7 mouse cellular contexts compared by ENCODE assay signal in genomic region chr4:149444964-149445701, GRCm38 (mm10). TPM values are rescaled to one million over a fixed set of nuclear protein-coding genes. Genes with fewer than 3 reads are reported as not detected.
DNase-seq lines count a peak whose midpoint lies in the region; ATAC-seq lines count a peak whose summit lies in the region.

No protein-coding gene starts in this region.

- H3K4me2 ChIP-seq in embryonic facial prominence, embryonic 11.5 days (ENCODE audit: low read depth, low read length), result peak overlapping the region; percentile 53
- peak overlapping the region; percentile 35 for H3K4me2 ChIP-seq in limb, embryonic 11.5 days (ENCODE audit: low read depth, severe bottlenecking)
- peak overlapping the region; percentile 61 for H3K4me2 ChIP-seq in midbrain, embryonic 14.5 days (ENCODE audit: low read length)

- H3K27me3 ChIP-seq in embryonic facial prominence, embryonic 11.5 days (ENCODE audit: control insufficient read depth, insufficient read depth, low read length), result no peaks in the 10 kb centered on the region
- no peaks in the 10 kb centered on the region for H3K27me3 ChIP-seq in limb, embryonic 11.5 days (ENCODE audit: control insufficient read depth, insufficient read depth, low read length)
- no peaks in the 10 kb centered on the region for H3K27me3 ChIP-seq in midbrain, embryonic 14.5 days (ENCODE audit: control insufficient read depth, insufficient read depth, low read length)

- H3K4me1 ChIP-seq in embryonic facial prominence, embryonic 11.5 days (ENCODE audit: control insufficient read depth, insufficient read depth, low read length), result no peaks in the 10 kb centered on the region; the same call in 1 of the 2 replicates
- H3K4me1 ChIP-seq in limb, embryonic 11.5 days (ENCODE audit: control insufficient read depth, insufficient read depth, low read length), result no peaks in the 10 kb centered on the region; the same call in none of the 2 replicates
- H3K4me1 ChIP-seq in midbrain, embryonic 14.5 days (ENCODE audit: control insufficient read depth, insufficient read depth, low read length), result peaks cover 12% of the 10 kb centered on the region

- peak overlapping the region; percentile 87 for H3K27ac ChIP-seq in embryonic facial prominence, embryonic 11.5 days (replicated peaks; ENCODE audit: low read depth, low read length)
- peak overlapping the region; percentile 56 for H3K27ac ChIP-seq in limb, embryonic 11.5 days (replicated peaks; ENCODE audit: low read depth, low read length)
- peak overlapping the region; percentile 94 for H3K27ac ChIP-seq in midbrain, embryonic 14.5 days (replicated peaks; ENCODE audit: low read depth, low read length)

- H3K9ac ChIP-seq in embryonic facial prominence, embryonic 11.5 days (replicated peaks; ENCODE audit: low read length), result peak overlapping the region; percentile 80
- peak overlapping the region; percentile 65 for H3K9ac ChIP-seq in limb, embryonic 11.5 days (ENCODE audit: low read length)
- H3K9ac ChIP-seq in midbrain, embryonic 14.5 days (replicated peaks; ENCODE audit: low read length), result peak overlapping the region; percentile 54

- no peaks in the 10 kb centered on the region for H3K9me3 ChIP-seq in embryonic facial prominence, embryonic 11.5 days (replicated peaks; ENCODE audit: control insufficient read depth, low read length)
- H3K9me3 ChIP-seq in limb, embryonic 11.5 days (ENCODE audit: control insufficient read depth, low read length), result no peaks in the 10 kb centered on the region
- no peaks in the 10 kb centered on the region for H3K9me3 ChIP-seq in midbrain, embryonic 14.5 days (ENCODE audit: control insufficient read depth, low read length)

- peak overlapping the region; percentile 22 for H3K4me3 ChIP-seq in embryonic facial prominence, embryonic 11.5 days (ENCODE audit: low read depth, low read length)
- peak overlapping the region; percentile 2; the same call in 1 of the 2 replicates for H3K4me3 ChIP-seq in limb, embryonic 11.5 days (ENCODE audit: low read depth, low read length)
- peak overlapping the region; percentile 30 for H3K4me3 ChIP-seq in midbrain, embryonic 14.5 days (replicated peaks; ENCODE audit: low read depth, low read length)

- DNase-seq in adrenal gland, postnatal 14 days, result peak; percentile 95
- peak; percentile 98 for DNase-seq in embryonic facial prominence, embryonic 11.5 days (ENCODE audit: low spot score)
- DNase-seq in heart, adult 11 months, result peak; percentile 99
- peak; percentile 89 for DNase-seq in kidney, adult 18-20 months
- DNase-seq in limb, embryonic 11.5 days (ENCODE audit: low spot score), result peak; percentile 96
- peak; percentile 97 for DNase-seq in midbrain, embryonic 14.5 days
- peak; percentile 69 to 72 for DNase-seq in spleen, adult 18-20 months

- peak; percentile 97 for ATAC-seq in embryonic facial prominence, embryonic 11.5 days (replicated peaks; ENCODE audit: insufficient number of reproducible peaks, low FRiP score, low TSS enrichment, low read depth)
- peak; percentile 95 for ATAC-seq in limb, embryonic 11.5 days (ENCODE audit: insufficient number of reproducible peaks, low FRiP score, low TSS enrichment, low read depth)
- ATAC-seq in midbrain, embryonic 14.5 days (ENCODE audit: low FRiP score, low TSS enrichment), result peak; percentile 97

- under 1% methylated on average over 36 of the region's 36 CpGs for WGBS in embryonic facial prominence, embryonic 11.5 days
- WGBS in limb, embryonic 11.5 days, result under 1% methylated on average over 36 of the region's 36 CpGs
- WGBS in midbrain, embryonic 14.5 days, result under 1% methylated on average over 36 of the region's 36 CpGs

- no peaks in the 10 kb centered on the region for H3K36me3 ChIP-seq in embryonic facial prominence, embryonic 11.5 days (replicated peaks; ENCODE audit: control insufficient read depth, insufficient read depth, low read depth, low read length)
- no peaks in the 10 kb centered on the region for H3K36me3 ChIP-seq in limb, embryonic 11.5 days (ENCODE audit: control insufficient read depth, insufficient read depth, low read length)
- no peaks in the 10 kb centered on the region for H3K36me3 ChIP-seq in midbrain, embryonic 14.5 days (ENCODE audit: control insufficient read depth, insufficient read depth, low read length)

RNA-seq across cellular contexts. Expression of gene Rbp7, which starts 9.6 kb away (rescaled TPM):
- 103 and 104 TPM in 2 replicates for total RNA-seq in adrenal gland, postnatal 14 days (2021)
- not detected in 2 replicates for polyA plus RNA-seq in embryonic facial prominence, embryonic 11.5 days (2014; fragmentation: Nextera tagmentation; extraction: Ambion mirVana)
- polyA plus RNA-seq in limb, embryonic 11.5 days (2014; fragmentation: Nextera tagmentation; extraction: Ambion mirVana), result not detected in 2 replicates
- 0.50 TPM in 1 of 2 replicates, not detected in the other for polyA plus RNA-seq in midbrain, embryonic 14.5 days (2014; fragmentation: Nextera tagmentation; extraction: Ambion mirVana)

RNA-seq across cellular contexts. Expression of gene Ube4b, which starts 18.6 kb away (rescaled TPM):
- 63.8 and 78.6 TPM in 2 replicates for total RNA-seq in adrenal gland, postnatal 14 days (2021)
- 54.2 and 54.5 TPM in 2 replicates for polyA plus RNA-seq in embryonic facial prominence, embryonic 11.5 days (2014; fragmentation: Nextera tagmentation; extraction: Ambion mirVana)
- 49.5 and 58.5 TPM in 2 replicates for polyA plus RNA-seq in limb, embryonic 11.5 days (2014; fragmentation: Nextera tagmentation; extraction: Ambion mirVana)
- polyA plus RNA-seq in midbrain, embryonic 14.5 days (2014; fragmentation: Nextera tagmentation; extraction: Ambion mirVana), result 56.8 and 59.1 TPM in 2 replicates

RNA-seq across cellular contexts. Expression of gene Tmem274, which starts 32.0 kb away (rescaled TPM):
- total RNA-seq in adrenal gland, postnatal 14 days (2021), result not detected in 2 replicates
- polyA plus RNA-seq in embryonic facial prominence, embryonic 11.5 days (2014; fragmentation: Nextera tagmentation; extraction: Ambion mirVana), result not detected in 2 replicates
- polyA plus RNA-seq in limb, embryonic 11.5 days (2014; fragmentation: Nextera tagmentation; extraction: Ambion mirVana), result 0.55 TPM in 1 of 2 replicates, not detected in the other
- not detected in 2 replicates for polyA plus RNA-seq in midbrain, embryonic 14.5 days (2014; fragmentation: Nextera tagmentation; extraction: Ambion mirVana)

RNA-seq across cellular contexts. Expression of gene Nmnat1, which starts 39.9 kb away (rescaled TPM):
- total RNA-seq in adrenal gland, postnatal 14 days (2021), result 16.1 and 17.9 TPM in 2 replicates
- 12.2 and 12.3 TPM in 2 replicates for polyA plus RNA-seq in embryonic facial prominence, embryonic 11.5 days (2014; fragmentation: Nextera tagmentation; extraction: Ambion mirVana)
- 15.8 and 16.5 TPM in 2 replicates for polyA plus RNA-seq in limb, embryonic 11.5 days (2014; fragmentation: Nextera tagmentation; extraction: Ambion mirVana)
- 5.6 and 9.4 TPM in 2 replicates for polyA plus RNA-seq in midbrain, embryonic 14.5 days (2014; fragmentation: Nextera tagmentation; extraction: Ambion mirVana)

RNA-seq across cellular contexts. Expression of gene Lzic, which starts 39.9 kb away (rescaled TPM):
- total RNA-seq in adrenal gland, postnatal 14 days (2021), result 32.5 and 35.6 TPM in 2 replicates
- 58.5 and 61.2 TPM in 2 replicates for polyA plus RNA-seq in embryonic facial prominence, embryonic 11.5 days (2014; fragmentation: Nextera tagmentation; extraction: Ambion mirVana)
- polyA plus RNA-seq in limb, embryonic 11.5 days (2014; fragmentation: Nextera tagmentation; extraction: Ambion mirVana), result 61.5 and 64.6 TPM in 2 replicates
- polyA plus RNA-seq in midbrain, embryonic 14.5 days (2014; fragmentation: Nextera tagmentation; extraction: Ambion mirVana), result 48.9 and 49.7 TPM in 2 replicates

Comparison
In these comparisons a context has a peak if more than half of its experiments do, and no peak if none do; other contexts are left out.
1. Peak in every context shown above with its lines: DNase-seq, ATAC-seq, H3K4me3 ChIP-seq and H3K27ac ChIP-seq.